Mouse (Mus musculus) heart, embryonic 14.5 days (tissue): ENCODE results near the gene Kidins220. TPM values are rescaled to one million over a fixed set of nuclear protein-coding genes. Genes with fewer than 3 reads are reported as not detected.
A peak's percentile ranks its signal among the peaks of the same experiment; 100 is the strongest.

Source experiments
- ATAC-seq: fragments of 200-750 bp; cut with Nextera tagmentation; 2 replicates; pipeline ENCODE4 v1.8.0; 2017; ENCODE audit warnings: low read depth, moderate TSS enrichment; ENCODE audit not compliant: insufficient number of reproducible peaks, insufficient read depth, low FRiP score
- H3K27ac ChIP-seq, 2 experiments: fragments of 200-500 bp in 1 of 2; fragments of 300-500 bp in 1 of 2; sonication (generic) in 1 of 2; replicated peaks in 1 of 2; 2 replicates each; pipeline ENCODE4 v1.5.1; 2012 to 2014; ENCODE audit warnings: low read depth in 2 of 2, low read length in 2 of 2, control low read depth in 1 of 2, mild to moderate bottlenecking in 1 of 2, mixed read lengths in 1 of 2; ENCODE audit not compliant: control insufficient read depth in 1 of 2, insufficient read depth in 1 of 2
- H3K27me3 ChIP-seq: fragments of 300-500 bp; sonication (generic); 2 replicates; pipeline ENCODE4 v1.6.1; 2014; ENCODE audit warnings: mild to moderate bottlenecking, low read length, control low read depth; ENCODE audit not compliant: control insufficient read depth, insufficient read depth
- H3K36me3 ChIP-seq: fragments of 300-500 bp; sonication (generic); 2 replicates; pipeline ENCODE4 v1.6.1; 2014; ENCODE audit warnings: mild to moderate bottlenecking, control low read depth, low read length, mixed read lengths; ENCODE audit not compliant: control insufficient read depth, insufficient read depth
- H3K4me1 ChIP-seq, 2 experiments: fragments of 200-500 bp in 1 of 2; fragments of 300-500 bp in 1 of 2; sonication (generic) in 1 of 2; 2 replicates each; pipeline ENCODE4 v1.6.1; 2012 to 2014; ENCODE audit warnings: low read length in 2 of 2, control low read depth in 1 of 2, mixed read lengths in 1 of 2; ENCODE audit not compliant: control insufficient read depth in 2 of 2, insufficient read depth in 2 of 2
- H3K4me2 ChIP-seq: fragments of 300-500 bp; sonication (generic); 2 replicates; pipeline ENCODE4 v1.6.1; 2014; ENCODE audit warnings: mild to moderate bottlenecking, low read length
- H3K4me3 ChIP-seq, 2 experiments: fragments of 200-500 bp in 1 of 2; fragments of 300-500 bp in 1 of 2; sonication (generic) in 1 of 2; 2 replicates each; pipeline ENCODE4 v1.5.1; 2012 to 2014; ENCODE audit warnings: low read length in 2 of 2, mild to moderate bottlenecking in 2 of 2, control low read depth in 1 of 2, low read depth in 1 of 2, moderate library complexity in 1 of 2; ENCODE audit not compliant: control insufficient read depth in 1 of 2, insufficient read depth in 1 of 2
- H3K9ac ChIP-seq: fragments of 300-500 bp; sonication (generic); 2 replicates; pipeline ENCODE4 v1.6.1; 2014; ENCODE audit warnings: mild to moderate bottlenecking, low read length
- H3K9me3 ChIP-seq: fragments of 300-500 bp; sonication (generic); 2 replicates; pipeline ENCODE4 v1.6.1; 2016; ENCODE audit warnings: low read length, control low read depth; ENCODE audit not compliant: control insufficient read depth
- WGBS: fragments of 180-500 bp; shearing (Covaris S2); extraction: QIAGEN DNeasy Blood & Tissue Kit; methylation state at CpG from one replicate; pipeline ENCODE4 v1.1.7; 2014; 5-methylcytosine and 5-hydroxymethylcytosine counted together
- polyA plus RNA-seq: library from polyadenylated mRNA; unstranded; fragments of >200 nt; fragmentation: Nextera tagmentation; extraction: Ambion mirVana; gene quantifications from 2 replicates; pipeline ENCODE4 v1.2.1, GENCODE M21; 2014

Kidins220 gene
- polyA plus RNA-seq, 1 experiment from 2014 or later, result 50.1 TPM

GRCm38 (mm10) chr12:25074344-25074743 is 99.6 kb downstream of the Kidins220 start:
- Histone ChIP-seq H3K27ac (peak overlapping the region in 1 of 2 experiments; percentile 80; a peak in 1 of 4 replicates), H3K9ac (no peak overlapping the region), H3K9me3 (no peaks in the 10 kb centered on the region), H3K36me3 (no peaks in the 10 kb centered on the region), H3K4me1 (peaks cover 7 to 11% of the 10 kb centered on the region in 2 experiments; a peak in 2 of 4 replicates), H3K27me3 (no peaks in the 10 kb centered on the region), H3K4me3 (no peak overlapping the region), H3K4me2 (no peak overlapping the region)
- 28% methylated on average over 3 of the region's 3 CpGs for WGBS
- ATAC-seq, result no peak

GRCm38 (mm10) chr12:25083260-25084178 is 108.8 kb downstream of the Kidins220 start:
- Histone ChIP-seq H3K27me3 (no peaks in the 10 kb centered on the region), H3K36me3 (no peaks in the 10 kb centered on the region), H3K4me3 (peak overlapping the region in 1 of 2 experiments; percentile 16; a peak in 1 of 4 replicates), H3K9me3 (no peaks in the 10 kb centered on the region), H3K4me2 (peak overlapping the region; percentile 28), H3K9ac (no peak overlapping the region), H3K27ac (0 out of 4 replicates have a peak overlapping the region, but pooled peaks of 1 of the 2 experiments have one; percentile 14), H3K4me1 (peaks cover 11 to 12% of the 10 kb centered on the region in 2 experiments; a peak in 3 of 4 replicates)
- no peak for ATAC-seq
- 29% methylated on average over 26 of the region's 26 CpGs for WGBS

GRCm38 (mm10) chr12:25086966-25087365 is 112.2 kb downstream of the Kidins220 start:
- Histone ChIP-seq H3K36me3 (no peaks in the 10 kb centered on the region), H3K9ac (no peak overlapping the region), H3K27me3 (no peaks in the 10 kb centered on the region), H3K4me3 (no peak overlapping the region), H3K9me3 (no peaks in the 10 kb centered on the region), H3K27ac (no peak overlapping the region), H3K4me2 (no peak overlapping the region), H3K4me1 (peaks cover 14 to 35% of the 10 kb centered on the region in 2 experiments)
- ATAC-seq, result no peak
- whole genome bisulfite sequencing, result 48% methylated on average over 4 of the region's 4 CpGs

GRCm38 (mm10) chr12:25089433-25089832 is 114.7 kb downstream of the Kidins220 start:
- no peak for ATAC-seq
- Histone ChIP-seq H3K27me3 (no peaks in the 10 kb centered on the region), H3K36me3 (peaks cover 6% of the 10 kb centered on the region; the same call in 1 of the 2 replicates), H3K9me3 (no peaks in the 10 kb centered on the region), H3K4me3 (no peak overlapping the region), H3K4me2 (no peak overlapping the region), H3K27ac (no peak overlapping the region), H3K4me1 (peaks cover 13 to 28% of the 10 kb centered on the region in 2 experiments), H3K9ac (no peak overlapping the region)
- 18% methylated on average over 1 of the region's 1 CpGs for WGBS

GRCm38 (mm10) chr12:25092027-25092704 is 117.4 kb downstream of the Kidins220 start:
- peak; percentile 44 for ATAC-seq
- Histone ChIP-seq H3K27me3 (no peaks in the 10 kb centered on the region), H3K9me3 (no peaks in the 10 kb centered on the region), H3K36me3 (peaks cover 6% of the 10 kb centered on the region; the same call in 1 of the 2 replicates), H3K9ac (peak overlapping the region; percentile 73), H3K27ac (peak overlapping the region; percentile 61 to 66; a peak in 3 of 4 replicates), H3K4me3 (peak overlapping the region; percentile 39 to 45), H3K4me1 (peaks cover 12 to 28% of the 10 kb centered on the region in 2 experiments), H3K4me2 (peak overlapping the region; percentile 94)
- 10% methylated on average over 25 of the region's 25 CpGs for WGBS

- H3K27me3 ChIP-seq, result no peaks in the 10 kb centered on the region
- peak overlapping the region; percentile 39 to 45 for H3K4me3 ChIP-seq
- peak overlapping the region; percentile 53 to 61; a peak in 3 of 4 replicates for H3K27ac ChIP-seq
- ATAC-seq, result no peak
- no peaks in the 10 kb centered on the region for H3K9me3 ChIP-seq
- H3K4me1 ChIP-seq, result peaks cover 17 to 33% of the 10 kb centered on the region in 2 experiments
- 1% methylated on average over 17 of the region's 17 CpGs for WGBS
- peak overlapping the region; percentile 73 for H3K9ac ChIP-seq
- H3K36me3 ChIP-seq, result peaks cover 6% of the 10 kb centered on the region; the same call in 1 of the 2 replicates
- H3K4me2 ChIP-seq, result peak overlapping the region; percentile 94
These were observed 118.1 kb downstream of the Kidins220 start for GRCm38 (mm10) chr12:25092751-25093211.

GRCm38 (mm10) chr12:25093241-25093774 is 118.6 kb downstream of the Kidins220 start:
- Histone ChIP-seq H3K4me2 (peak overlapping the region; percentile 94), H3K4me3 (peak overlapping the region; percentile 39 to 45), H3K36me3 (peaks cover 6% of the 10 kb centered on the region; the same call in 1 of the 2 replicates), H3K9me3 (no peaks in the 10 kb centered on the region), H3K4me1 (peaks cover 20 to 37% of the 10 kb centered on the region in 2 experiments), H3K27me3 (no peaks in the 10 kb centered on the region), H3K27ac (peak overlapping the region; percentile 53 to 61), H3K9ac (peak overlapping the region; percentile 73)
- 18% methylated on average over 11 of the region's 11 CpGs for WGBS
- no peak for ATAC-seq
